Mouse (Mus musculus): ENCODE results near the gene Rnf157.
"Not testable (repeated sequence)": the region's sequence is repeated elsewhere in the genome, so short reads cannot be mapped to it uniquely, and the experiment has no call there.

Gene Rnf157

GRCm38 (mm10) chr11:116388841-116389480 is 23.9 kb downstream of the Rnf157 start:
- in situ Hi-C loops (cut with MboI, MseI) = loop anchor here (25.0 kb wide), 2 partner anchors 948 to 1423 kb away; partner anchors contain the start of genes Gm20708 and Syngr2

GRCm38 (mm10) chr11:116387086-116388071 is 25.5 kb downstream of the Rnf157 start:
- in situ Hi-C loops (cut with MboI, MseI) = loop anchor here (25.0 kb wide), 2 partner anchors 950 to 1425 kb away; partner anchors contain the start of genes Gm20708 and Syngr2

- in situ Hi-C loops (cut with MboI, MseI) = loop anchor here (25.0 kb wide), 2 partner anchors 951 to 1426 kb away; partner anchors contain the start of genes Gm20708 and Syngr2
Measured at GRCm38 (mm10) chr11:116385999-116386398, 26.8 kb downstream of the Rnf157 start.

GRCm38 (mm10) chr11:116384171-116384570 is 28.7 kb downstream of the Rnf157 start:
- in situ Hi-C loops (cut with MboI, MseI) = loop anchor here (25.0 kb wide), 2 partner anchors 953 to 1428 kb away; partner anchors contain the start of genes Gm20708 and Syngr2

GRCm38 (mm10) chr11:116383070-116383469 is 29.8 kb downstream of the Rnf157 start:
- in situ Hi-C loops (cut with MboI, MseI) = loop anchor here (25.0 kb wide), 2 partner anchors 954 to 1429 kb away; partner anchors contain the start of genes Gm20708 and Syngr2

- in situ Hi-C loops (cut with MboI, MseI) = loop anchor here (25.0 kb wide), 2 partner anchors 957 to 1432 kb away; partner anchors contain the start of genes Gm20708 and Syngr2
Measured at GRCm38 (mm10) chr11:116380767-116381166, 32.1 kb downstream of the Rnf157 start.

GRCm38 (mm10) chr11:116379530-116379929 is 33.3 kb downstream of the Rnf157 start:
- in situ Hi-C loops (cut with MboI, MseI) = loop anchor here (10.0 to 25.0 kb wide), 3 partner anchors 55 to 1433 kb away; partner anchors contain the start of genes Gm20708, Syngr2 and Ubald2

GRCm38 (mm10) chr11:116376945-116377661 is 35.7 kb downstream of the Rnf157 start:
- in situ Hi-C loops (cut with MboI, MseI) = loop anchor here (10.0 to 25.0 kb wide), 3 partner anchors 58 to 1435 kb away; partner anchors contain the start of genes Gm20708, Syngr2 and Ubald2

GRCm38 (mm10) chr11:116371894-116372450 is 40.9 kb downstream of the Rnf157 start:
- in situ Hi-C loops (cut with MboI, MseI) = loop anchor here (10.0 kb wide), 1 partner anchor 63 kb away; the partner anchor contains the start of gene Ubald2

GRCm38 (mm10) chr11:116369633-116370032 is 43.2 kb downstream of the Rnf157 start:
- in situ Hi-C loops (cut with MboI, MseI) = loop anchor here (10.0 kb wide), 1 partner anchor 65 kb away; the partner anchor contains the start of gene Ubald2

- in situ Hi-C loops (cut with MboI, MseI) = no loop called here
Measured at GRCm38 (mm10) chr11:116369051-116369450, 43.8 kb downstream of the Rnf157 start.

GRCm38 (mm10) chr11:116368116-116368515 is 44.7 kb downstream of the Rnf157 start:
- in situ Hi-C loops (cut with MboI, MseI) = no loop called here

GRCm38 (mm10) chr11:116366647-116367046 is 46.2 kb downstream of the Rnf157 start:
- in situ Hi-C loops (cut with MboI, MseI) = no loop called here

- in situ Hi-C loops (cut with MboI, MseI) = no loop called here
Measured at GRCm38 (mm10) chr11:116366124-116366523, 46.7 kb downstream of the Rnf157 start.

- in situ Hi-C loops (cut with MboI, MseI) = no loop called here
Measured at GRCm38 (mm10) chr11:116365432-116365831, 47.4 kb downstream of the Rnf157 start.

GRCm38 (mm10) chr11:116362015-116362414 is 50.8 kb downstream of the Rnf157 start:
- in situ Hi-C loops (cut with MboI, MseI) = no loop called here

- in situ Hi-C loops (cut with MboI, MseI) = not testable (repeated sequence)
Measured at GRCm38 (mm10) chr11:116360915-116361314, 51.9 kb downstream of the Rnf157 start.

GRCm38 (mm10) chr11:116359652-116360051 is 53.2 kb downstream of the Rnf157 start:
- in situ Hi-C loops (cut with MboI, MseI) = no loop called here

- in situ Hi-C loops (cut with MboI, MseI) = no loop called here
Measured at GRCm38 (mm10) chr11:116358926-116359637, 53.8 kb downstream of the Rnf157 start.

- in situ Hi-C loops (cut with MboI, MseI) = no loop called here
Measured at GRCm38 (mm10) chr11:116354521-116354920, 58.3 kb downstream of the Rnf157 start.

Measured in T-helper 2 cell (primary cell).